Mouse (Mus musculus) embryo, embryonic 11 days (tissue): Measurements from ENCODE around the gene Tcf20.

Source experiments
- DNase-seq: peaks from one replicate; pipeline ENCODE4 v3.0.0-alpha.2; 2015

The Tcf20 gene

GRCm38 (mm10) chr15:82956721-82957120 lies 31.0 kb downstream of the Tcf20 start:
- DNase-seq = no peak

GRCm38 (mm10) chr15:82956310-82956709 lies 31.4 kb downstream of the Tcf20 start:
- no peak for DNase-seq

GRCm38 (mm10) chr15:82955286-82955685 lies 32.4 kb downstream of the Tcf20 start:
- no peak for DNase-seq

GRCm38 (mm10) chr15:82954034-82954433 lies 33.6 kb downstream of the Tcf20 start:
- no peak for DNase-seq

- DNase-seq = no peak
Measured at GRCm38 (mm10) chr15:82953096-82953495, 34.6 kb downstream of the Tcf20 start.

GRCm38 (mm10) chr15:82952292-82952705 lies 35.4 kb downstream of the Tcf20 start:
- peak; percentile 82 for DNase-seq

- no peak for DNase-seq
Measured at GRCm38 (mm10) chr15:82950246-82950645, 37.4 kb downstream of the Tcf20 start.

GRCm38 (mm10) chr15:82947431-82947830 lies 40.2 kb downstream of the Tcf20 start:
- no peak for DNase-seq

- DNase-seq = no peak
Measured at GRCm38 (mm10) chr15:82944479-82945195, 43.0 kb downstream of the Tcf20 start.

- no peak for DNase-seq
Measured at GRCm38 (mm10) chr15:82941733-82942132, 45.9 kb downstream of the Tcf20 start.

GRCm38 (mm10) chr15:82940494-82941214 lies 47.0 kb downstream of the Tcf20 start:
- no peak for DNase-seq

- peak; percentile 71 for DNase-seq
Measured at GRCm38 (mm10) chr15:82938155-82938569, 49.5 kb downstream of the Tcf20 start.

- DNase-seq = peak; percentile 27
Measured at GRCm38 (mm10) chr15:82937428-82937992, 50.2 kb downstream of the Tcf20 start.

- no peak for DNase-seq
Measured at GRCm38 (mm10) chr15:82934971-82935370, 52.7 kb downstream of the Tcf20 start.

- no peak for DNase-seq
Measured at GRCm38 (mm10) chr15:82932936-82933650, 54.6 kb downstream of the Tcf20 start.

- DNase-seq = no peak
Measured at GRCm38 (mm10) chr15:82931436-82931835, 56.2 kb downstream of the Tcf20 start.

- DNase-seq = peak; percentile 54
Measured at GRCm38 (mm10) chr15:82929595-82929994, 58.1 kb downstream of the Tcf20 start.

- no peak for DNase-seq
Measured at GRCm38 (mm10) chr15:82928844-82929243, 58.8 kb downstream of the Tcf20 start.

- DNase-seq = peak; percentile 52
Measured at GRCm38 (mm10) chr15:82928023-82928422, 59.6 kb downstream of the Tcf20 start.

- DNase-seq = no peak
Measured at GRCm38 (mm10) chr15:82927057-82927456, 60.6 kb downstream of the Tcf20 start.

- peak; percentile 90 for DNase-seq
Measured at GRCm38 (mm10) chr15:82924679-82925425, 62.8 kb downstream of the Tcf20 start.

GRCm38 (mm10) chr15:82923531-82923930 lies 64.1 kb downstream of the Tcf20 start:
- no peak for DNase-seq

GRCm38 (mm10) chr15:82922755-82923154 lies 64.9 kb downstream of the Tcf20 start:
- no peak for DNase-seq
